ENCODE assay signal across 10 mouse cellular contexts in the genomic region with DNA sequence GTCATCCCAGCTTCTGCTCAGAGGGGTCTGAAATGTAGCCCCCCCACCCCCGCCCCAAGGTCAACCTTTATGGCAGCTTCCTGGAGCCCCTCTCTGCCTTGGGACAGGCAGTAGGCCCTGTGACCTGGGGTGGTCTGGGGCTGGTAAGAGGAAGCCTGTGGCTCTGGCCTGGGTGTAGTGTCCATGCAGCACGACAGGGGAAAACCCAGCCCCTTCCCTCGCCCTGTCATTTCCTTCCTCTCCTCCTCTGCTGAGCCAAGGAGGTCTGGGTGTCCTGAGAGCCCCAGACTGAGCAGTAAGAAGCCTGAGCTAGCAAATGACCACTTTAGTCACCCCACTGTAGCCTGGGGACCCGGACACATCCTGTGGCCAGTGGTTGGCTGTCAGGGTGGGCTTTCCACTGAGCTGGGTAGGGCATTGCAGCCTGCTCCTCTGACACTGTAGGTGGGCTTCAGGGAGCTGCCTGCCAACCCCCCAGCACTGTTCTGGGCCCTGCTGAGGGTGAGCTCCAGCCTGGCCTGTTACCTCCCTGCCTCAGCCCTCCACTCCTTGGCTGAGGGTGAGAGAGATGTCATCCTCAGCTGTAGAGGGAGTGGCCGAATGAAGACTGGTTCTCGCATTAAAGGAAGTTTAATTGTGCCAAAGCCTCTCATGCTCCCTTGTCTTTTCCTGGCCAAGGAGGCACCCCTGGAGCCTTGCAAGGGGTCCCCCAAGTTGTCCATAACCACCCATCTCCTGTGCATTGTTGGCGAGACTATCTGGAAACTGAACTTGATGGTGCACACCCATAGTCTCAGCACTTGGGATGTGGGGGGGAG. TPM values are rescaled to one million over a fixed set of nuclear protein-coding genes. Genes with fewer than 3 reads are reported as not detected.
DNase-seq lines count a peak whose midpoint lies in the region; ATAC-seq and TF ChIP-seq lines count a peak whose summit lies in the region.
"Had no signal": no experiment of that assay in that cellular context is flagged by ENCODE, and none has a peak within 500 bp of the region (broad histone marks: within the 10 kb centered on the region; RNA-seq: fewer than 3 reads in every experiment).

No protein-coding gene starts in this region.

- H3K9ac ChIP-seq in hindbrain, embryonic 13.5 days = no peak overlapping the region; the same call in 1 of the 2 replicates
- no peak overlapping the region for H3K9ac ChIP-seq in hindbrain, embryonic 11.5 days (ENCODE audit: low read depth, low read length)
- no peak overlapping the region for H3K9ac ChIP-seq in embryonic facial prominence, embryonic 12.5 days
- no peak overlapping the region for H3K9ac ChIP-seq in kidney, embryonic 16.5 days (replicated peaks; ENCODE audit: low read length)
- H3K9ac ChIP-seq: limb, embryonic 13.5 days had no signal

- H3K9me3 ChIP-seq in hindbrain, embryonic 13.5 days = no peaks in the 10 kb centered on the region
- no peaks in the 10 kb centered on the region for H3K9me3 ChIP-seq in hindbrain, embryonic 11.5 days (ENCODE audit: control insufficient read depth, low read length)
- H3K9me3 ChIP-seq in embryonic facial prominence, embryonic 12.5 days = no peaks in the 10 kb centered on the region
- H3K9me3 ChIP-seq in kidney, embryonic 16.5 days (ENCODE audit: low read length) = no peaks in the 10 kb centered on the region
- H3K9me3 ChIP-seq: limb, embryonic 13.5 days had no signal

- no peaks in the 10 kb centered on the region for H3K27me3 ChIP-seq in hindbrain, embryonic 13.5 days
- no peaks in the 10 kb centered on the region for H3K27me3 ChIP-seq in hindbrain, embryonic 11.5 days (ENCODE audit: control insufficient read depth, insufficient read depth, low read length)
- no peaks in the 10 kb centered on the region for H3K27me3 ChIP-seq in embryonic facial prominence, embryonic 12.5 days
- no peaks in the 10 kb centered on the region for H3K27me3 ChIP-seq in kidney, embryonic 16.5 days (ENCODE audit: insufficient read depth, low read length)
- H3K27me3 ChIP-seq in thymus, adult 2 months (ENCODE audit: control insufficient read depth, insufficient read depth, low read length) = no peaks in the 10 kb centered on the region
- H3K27me3 ChIP-seq: limb, embryonic 13.5 days; Patski had no signal

- H3K27ac ChIP-seq in hindbrain, embryonic 13.5 days = peak overlapping the region; percentile 12; the same call in 1 of the 2 replicates
- H3K27ac ChIP-seq in hindbrain, embryonic 11.5 days (ENCODE audit: low read depth, low read length) = no peak overlapping the region
- H3K27ac ChIP-seq in embryonic facial prominence, embryonic 12.5 days = 0 out of 2 replicates have a peak overlapping the region, but pooled peaks have one; percentile 23
- peak overlapping the region; percentile 54 for H3K27ac ChIP-seq in kidney, embryonic 16.5 days (ENCODE audit: low read length)
- H3K27ac ChIP-seq in thymus, adult 2 months (ENCODE audit: control insufficient read depth, insufficient read depth, low read length) = no peak overlapping the region
- H3K27ac ChIP-seq: limb, embryonic 13.5 days had no signal

- no peak for ATAC-seq in hindbrain, embryonic 13.5 days (ENCODE audit: low FRiP score)
- no peak for ATAC-seq in hindbrain, embryonic 11.5 days (ENCODE audit: low FRiP score)
- no peak for ATAC-seq in embryonic facial prominence, embryonic 12.5 days (ENCODE audit: insufficient number of reproducible peaks, insufficient read depth, low FRiP score, low TSS enrichment)
- ATAC-seq in kidney, embryonic 16.5 days (ENCODE audit: low FRiP score, low TSS enrichment) = no peak
- ATAC-seq in megakaryocyte, adult 5-6 weeks (ENCODE audit: poor library complexity, severe bottlenecking) = peak; percentile 62
- ATAC-seq in cerebellum, adult (ENCODE audit: insufficient number of reproducible peaks, low FRiP score, low TSS enrichment) = no peak
- ATAC-seq: Patski had no signal

- no peak overlapping the region for H3K4me3 ChIP-seq in hindbrain, embryonic 13.5 days
- H3K4me3 ChIP-seq in hindbrain, embryonic 11.5 days (ENCODE audit: low read depth, low read length) = no peak overlapping the region
- no peak overlapping the region for H3K4me3 ChIP-seq in embryonic facial prominence, embryonic 12.5 days
- H3K4me3 ChIP-seq in kidney, embryonic 16.5 days (ENCODE audit: low read length) = no peak overlapping the region
- no peak overlapping the region for H3K4me3 ChIP-seq in thymus, adult 2 months (ENCODE audit: control insufficient read depth, insufficient read depth, low read length)
- H3K4me3 ChIP-seq: limb, embryonic 13.5 days had no signal

- WGBS in hindbrain, embryonic 13.5 days = 92% methylated on average over 7 of the region's 7 CpGs
- WGBS in hindbrain, embryonic 11.5 days = 84% methylated on average over 6 of the region's 7 CpGs
- WGBS in embryonic facial prominence, embryonic 12.5 days = 87% methylated on average over 7 of the region's 7 CpGs
- WGBS in kidney, embryonic 16.5 days = 79% methylated on average over 7 of the region's 7 CpGs
- WGBS in thymus, adult 2 months = 67% methylated on average over 7 of the region's 7 CpGs

- H3K4me1 ChIP-seq in hindbrain, embryonic 13.5 days (replicated peaks) = peaks cover 9% of the 10 kb centered on the region
- H3K4me1 ChIP-seq in hindbrain, embryonic 11.5 days (replicated peaks; ENCODE audit: control insufficient read depth, insufficient read depth, low read length) = no peaks in the 10 kb centered on the region
- H3K4me1 ChIP-seq in embryonic facial prominence, embryonic 12.5 days = no peaks in the 10 kb centered on the region
- H3K4me1 ChIP-seq in kidney, embryonic 16.5 days (ENCODE audit: insufficient read depth, low read length) = no peaks in the 10 kb centered on the region
- peaks cover 21% of the 10 kb centered on the region for H3K4me1 ChIP-seq in thymus, adult 2 months (replicated peaks; ENCODE audit: control insufficient read depth, insufficient read depth, low read length)

- no peak for TF ChIP-seq POLR2A in thymus, adult 2 months (IDR thresholded peaks at IDR 0.05; ENCODE audit: control insufficient read depth, extremely low read depth, insufficient read depth, low read length, poor library complexity)

- DNase-seq in hindbrain, embryonic 11.5 days (ENCODE audit: low spot score) = no peak
- no peak for DNase-seq in thymus, adult 2 months
- DNase-seq in layer of hippocampus, postnatal 10 days (ENCODE audit: low spot score in 2 of 2) = no peak

- no peak for TF ChIP-seq CTCF in thymus, adult 2 months (IDR thresholded peaks at IDR 0.05; ENCODE audit: borderline replicate concordance, control insufficient read depth, extremely low read depth, insufficient read depth, low read length, poor library complexity)

- peaks cover 62% of the 10 kb centered on the region for H3K36me3 ChIP-seq in hindbrain, embryonic 13.5 days
- 0 out of 2 replicates have a peak, but pooled peaks cover 7% of the 10 kb centered on the region for H3K36me3 ChIP-seq in hindbrain, embryonic 11.5 days (ENCODE audit: control insufficient read depth, insufficient read depth, low read length)
- H3K36me3 ChIP-seq in embryonic facial prominence, embryonic 12.5 days = peaks cover 57% of the 10 kb centered on the region
- H3K36me3 ChIP-seq in kidney, embryonic 16.5 days (ENCODE audit: insufficient read depth, low read length) = peaks cover 47% of the 10 kb centered on the region
- H3K36me3 ChIP-seq in thymus, adult 2 months (ENCODE audit: control insufficient read depth, insufficient read depth, low read length) = peaks cover 6% of the 10 kb centered on the region; the same call in 1 of the 2 replicates

- H3K4me2 ChIP-seq in hindbrain, embryonic 13.5 days = no peak overlapping the region
- no peak overlapping the region for H3K4me2 ChIP-seq in hindbrain, embryonic 11.5 days (replicated peaks; ENCODE audit: low read depth, low read length)
- H3K4me2 ChIP-seq in embryonic facial prominence, embryonic 12.5 days (replicated peaks) = no peak overlapping the region
- no peak overlapping the region for H3K4me2 ChIP-seq in kidney, embryonic 16.5 days (replicated peaks; ENCODE audit: low read depth, low read length)
- H3K4me2 ChIP-seq: limb, embryonic 13.5 days had no signal

RNA-seq across cellular contexts. Expression of gene Cdc42bpg, which starts 6.6 kb away (rescaled TPM):
- polyA plus RNA-seq in hindbrain, embryonic 13.5 days (2015; fragmentation: Nextera tagmentation; extraction: Ambion mirVana) = 0.42 and 0.48 TPM in 2 replicates
- 0.50 and 0.82 TPM in 2 replicates for polyA plus RNA-seq in hindbrain, embryonic 11.5 days (2014; fragmentation: Nextera tagmentation; extraction: Ambion mirVana)
- polyA plus RNA-seq in embryonic facial prominence, embryonic 12.5 days (2016; fragmentation: Nextera tagmentation; extraction: Ambion mirVana) = 0.65 and 0.95 TPM in 2 replicates
- 0.80 and 1.5 TPM in 2 replicates for polyA plus RNA-seq in kidney, embryonic 16.5 days (2015; fragmentation: Nextera tagmentation; extraction: Ambion mirVana)
- 0.56 and 0.68 TPM in 2 replicates for total RNA-seq in megakaryocyte, adult 5-6 weeks (2015)
- total RNA-seq in megakaryocyte, adult 5-6 weeks (2017) = 0.88 and 1.3 TPM in 2 replicates
- polyA plus RNA-seq in thymus, adult 2 months (2012; rRNA removed) = 12.8 and 12.9 TPM in 2 replicates
- 1 to 10 TPM; 5.0 TPM for total RNA-seq in layer of hippocampus, postnatal 10 days (2021)

RNA-seq across cellular contexts. Expression of gene Ehd1, which starts 23.1 kb away (rescaled TPM):
- polyA plus RNA-seq in hindbrain, embryonic 13.5 days (2015; fragmentation: Nextera tagmentation; extraction: Ambion mirVana) = 86.8 and 96.4 TPM in 2 replicates
- polyA plus RNA-seq in hindbrain, embryonic 11.5 days (2014; fragmentation: Nextera tagmentation; extraction: Ambion mirVana) = 62.6 and 67.4 TPM in 2 replicates
- polyA plus RNA-seq in embryonic facial prominence, embryonic 12.5 days (2016; fragmentation: Nextera tagmentation; extraction: Ambion mirVana) = 76.6 and 77.6 TPM in 2 replicates
- 84.2 and 89.5 TPM in 2 replicates for polyA plus RNA-seq in kidney, embryonic 16.5 days (2015; fragmentation: Nextera tagmentation; extraction: Ambion mirVana)
- 19.3 and 27.1 TPM in 2 replicates for total RNA-seq in megakaryocyte, adult 5-6 weeks (2015)
- 24.0 and 34.8 TPM in 2 replicates for total RNA-seq in megakaryocyte, adult 5-6 weeks (2017)
- polyA plus RNA-seq in thymus, adult 2 months (2012; rRNA removed) = 141 and 159 TPM in 2 replicates
- total RNA-seq in layer of hippocampus, postnatal 10 days (2021) = 10 to 100 TPM; 75.1 to 82.7 TPM

RNA-seq across cellular contexts. Expression of gene Men1, which starts 35.1 kb away (rescaled TPM):
- 71.7 and 73.8 TPM in 2 replicates for polyA plus RNA-seq in hindbrain, embryonic 13.5 days (2015; fragmentation: Nextera tagmentation; extraction: Ambion mirVana)
- 43.0 and 51.3 TPM in 2 replicates for polyA plus RNA-seq in hindbrain, embryonic 11.5 days (2014; fragmentation: Nextera tagmentation; extraction: Ambion mirVana)
- 107 and 111 TPM in 2 replicates for polyA plus RNA-seq in embryonic facial prominence, embryonic 12.5 days (2016; fragmentation: Nextera tagmentation; extraction: Ambion mirVana)
- 93.0 and 96.2 TPM in 2 replicates for polyA plus RNA-seq in kidney, embryonic 16.5 days (2015; fragmentation: Nextera tagmentation; extraction: Ambion mirVana)
- total RNA-seq in megakaryocyte, adult 5-6 weeks (2015) = 15.1 and 16.6 TPM in 2 replicates
- total RNA-seq in megakaryocyte, adult 5-6 weeks (2017) = 19.2 and 20.7 TPM in 2 replicates
- 141 and 143 TPM in 2 replicates for polyA plus RNA-seq in thymus, adult 2 months (2012; rRNA removed)
- total RNA-seq in layer of hippocampus, postnatal 10 days (2021) = 10 to 100 TPM; 72.0 to 73.6 TPM

RNA-seq across cellular contexts. Expression of gene Map4k2, which starts 41.3 kb away (rescaled TPM):
- 17.5 and 17.6 TPM in 2 replicates for polyA plus RNA-seq in hindbrain, embryonic 13.5 days (2015; fragmentation: Nextera tagmentation; extraction: Ambion mirVana)
- polyA plus RNA-seq in hindbrain, embryonic 11.5 days (2014; fragmentation: Nextera tagmentation; extraction: Ambion mirVana) = 6.7 and 8.5 TPM in 2 replicates
- polyA plus RNA-seq in embryonic facial prominence, embryonic 12.5 days (2016; fragmentation: Nextera tagmentation; extraction: Ambion mirVana) = 15.6 and 16.8 TPM in 2 replicates
- 25.9 and 28.7 TPM in 2 replicates for polyA plus RNA-seq in kidney, embryonic 16.5 days (2015; fragmentation: Nextera tagmentation; extraction: Ambion mirVana)
- total RNA-seq in megakaryocyte, adult 5-6 weeks (2015) = 35.0 and 43.3 TPM in 2 replicates
- 66.3 and 79.6 TPM in 2 replicates for total RNA-seq in megakaryocyte, adult 5-6 weeks (2017)
- 1,004 and 1,040 TPM in 2 replicates for polyA plus RNA-seq in thymus, adult 2 months (2012; rRNA removed)
- total RNA-seq in layer of hippocampus, postnatal 10 days (2021) = 10 to 100 TPM; 79.3 to 86.2 TPM

RNA-seq across cellular contexts. Expression of gene Atg2a, which starts 58.2 kb away (rescaled TPM):
- polyA plus RNA-seq in hindbrain, embryonic 13.5 days (2015; fragmentation: Nextera tagmentation; extraction: Ambion mirVana) = 11.6 and 11.7 TPM in 2 replicates
- polyA plus RNA-seq in hindbrain, embryonic 11.5 days (2014; fragmentation: Nextera tagmentation; extraction: Ambion mirVana) = 7.0 and 8.1 TPM in 2 replicates
- 11.7 and 12.0 TPM in 2 replicates for polyA plus RNA-seq in embryonic facial prominence, embryonic 12.5 days (2016; fragmentation: Nextera tagmentation; extraction: Ambion mirVana)
- 12.1 and 13.1 TPM in 2 replicates for polyA plus RNA-seq in kidney, embryonic 16.5 days (2015; fragmentation: Nextera tagmentation; extraction: Ambion mirVana)
- 9.8 and 10.1 TPM in 2 replicates for total RNA-seq in megakaryocyte, adult 5-6 weeks (2015)
- 8.5 and 10.3 TPM in 2 replicates for total RNA-seq in megakaryocyte, adult 5-6 weeks (2017)
- 82.4 and 90.3 TPM in 2 replicates for polyA plus RNA-seq in thymus, adult 2 months (2012; rRNA removed)
- 10 to 100 TPM; 31.3 to 31.6 TPM for total RNA-seq in layer of hippocampus, postnatal 10 days (2021)

Comparison
In these comparisons a context has a peak if more than half of its experiments do, and no peak if none do; other contexts are left out.
1. H3K27ac ChIP-seq: peak in hindbrain, embryonic 13.5 days (single experiment), embryonic facial prominence, embryonic 12.5 days (single experiment) and kidney, embryonic 16.5 days (single experiment); none in hindbrain, embryonic 11.5 days (single experiment) and thymus, adult 2 months (single experiment).